Mouse (Mus musculus) lung, adult 2 months (tissue): ENCODE data around the gene Idi2.

Source experiments
- CTCF ChIP-seq: fragments of 200-500 bp; IDR thresholded peaks from 2 replicates; pipeline ENCODE4 v1.5.1; 2011; ENCODE audit warnings: mild to moderate bottlenecking, low read length, control low read depth; ENCODE audit not compliant: insufficient read depth
- POLR2A ChIP-seq: fragments of 200-500 bp; IDR thresholded peaks from 2 replicates; pipeline ENCODE4 v1.6.1; 2011; ENCODE audit warnings: low read depth, mild to moderate bottlenecking, control low read depth, low read length, borderline replicate concordance; ENCODE audit errors: extremely low read depth

- no peak for TF ChIP-seq POLR2A
- no peak for TF ChIP-seq CTCF
These were observed 12.6 kb downstream of the Idi2 start for GRCm38 (mm10) chr13:8965224-8965623.
